Mouse (Mus musculus) MEL-GATA-1-ER (cell line): Measurements from ENCODE around the gene Tle6.

ENCODE experiments used
- DNase-seq: peaks from one replicate; pipeline ENCODE4 v3.0.0-alpha.2; 2012; ENCODE audit warnings: low read depth; ENCODE audit errors: extremely low read depth

The Tle6 gene

DNA sequence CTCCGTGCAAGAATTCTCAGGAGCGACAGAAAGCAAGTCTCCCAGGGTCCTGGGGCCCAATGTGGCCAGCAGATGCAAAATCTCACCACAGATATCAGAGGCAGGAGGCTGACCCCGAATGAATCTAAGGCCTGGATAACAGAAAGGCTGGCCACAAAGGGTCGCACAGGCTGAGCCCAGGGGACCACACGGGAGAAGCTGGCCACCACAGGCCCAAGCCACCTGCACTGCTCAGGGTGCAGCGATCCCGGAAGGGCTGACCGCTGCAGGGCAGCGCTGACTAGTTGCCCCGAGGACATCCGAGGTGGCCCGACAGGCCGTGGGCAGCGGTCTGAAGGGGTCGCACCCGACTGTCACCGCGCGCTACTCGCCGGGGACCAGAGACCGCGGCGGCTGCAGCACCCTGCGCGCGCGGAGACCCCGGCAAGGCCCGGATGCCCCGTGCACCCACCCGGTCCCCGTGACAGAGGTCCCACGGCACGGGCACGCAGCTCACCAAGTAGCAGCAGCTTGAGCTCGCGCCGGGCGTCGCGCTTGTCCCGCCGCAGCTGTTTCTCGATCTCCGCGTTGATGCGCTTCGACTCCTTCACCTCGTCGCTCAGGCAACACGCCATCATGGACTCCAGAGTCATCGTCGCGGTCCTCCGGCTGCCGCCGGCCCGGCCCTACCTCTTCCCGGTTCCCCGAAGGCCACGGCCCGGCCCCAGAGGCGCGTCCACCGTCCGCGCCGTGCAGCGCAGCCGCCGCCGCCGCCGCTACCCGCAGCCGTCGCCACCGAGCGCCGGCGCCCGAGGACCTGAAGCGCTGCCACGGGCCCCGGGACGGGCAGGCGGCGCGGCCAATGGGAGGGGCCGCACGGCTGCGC, 56.3 kb downstream of the Tle6 start:
- DNase-seq: no peak

DNA sequence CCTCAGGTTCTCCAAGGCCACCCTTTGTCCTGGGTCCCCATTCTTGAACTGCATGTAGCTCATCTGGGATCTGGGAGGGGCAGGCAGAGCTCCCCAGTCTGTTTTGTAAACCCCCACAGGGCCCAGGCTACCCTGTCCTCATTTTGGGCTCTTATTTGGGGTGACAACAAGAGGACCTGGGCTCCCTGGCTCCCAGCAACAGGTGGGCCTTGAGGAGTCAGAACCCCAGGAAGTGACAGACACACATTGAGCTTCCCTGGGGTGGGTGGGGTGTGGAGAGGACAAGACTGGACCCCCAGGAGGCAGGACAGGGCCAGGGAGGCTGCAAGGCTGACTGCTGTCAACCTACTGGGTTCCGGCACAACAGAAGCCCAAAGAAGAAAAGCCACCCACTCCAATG, 57.2 kb downstream of the Tle6 start:
- no peak for DNase-seq

DNA sequence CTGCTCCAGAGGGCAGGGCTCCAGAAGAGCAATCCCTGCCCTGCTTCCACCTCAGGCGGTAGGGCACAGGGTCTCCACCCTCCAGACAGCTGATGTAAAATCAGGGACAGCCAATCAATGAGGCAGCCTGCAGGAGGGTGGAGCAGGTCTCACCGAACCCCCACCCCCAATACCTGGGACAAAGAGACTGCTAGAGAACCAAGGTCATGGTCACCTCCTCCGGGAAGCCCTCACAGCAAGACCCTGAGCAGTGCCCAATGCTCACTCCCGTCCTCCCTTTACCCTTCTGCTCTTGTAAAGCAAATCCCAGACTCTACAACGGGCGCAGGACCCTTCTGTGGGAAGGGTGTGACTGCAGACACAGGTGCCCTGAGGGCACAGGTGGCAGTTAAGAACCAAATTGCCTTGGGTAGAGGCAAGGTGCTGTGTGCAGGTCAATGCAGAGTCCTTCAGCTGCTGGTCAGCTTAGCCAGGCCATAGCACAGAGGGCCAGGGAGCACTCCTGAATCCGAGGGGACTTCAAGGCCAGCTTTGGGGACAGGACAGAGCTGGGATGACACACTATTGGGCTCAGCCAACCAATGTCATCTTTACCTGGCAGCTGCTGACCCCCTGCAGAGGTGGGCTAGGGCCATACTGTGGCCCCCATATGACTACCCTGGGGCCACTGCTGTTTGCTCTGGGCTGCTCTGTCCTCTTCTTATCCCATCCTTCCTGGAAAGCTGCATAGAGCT, 58.0 kb downstream of the Tle6 start:
- DNase-seq: no peak

DNA sequence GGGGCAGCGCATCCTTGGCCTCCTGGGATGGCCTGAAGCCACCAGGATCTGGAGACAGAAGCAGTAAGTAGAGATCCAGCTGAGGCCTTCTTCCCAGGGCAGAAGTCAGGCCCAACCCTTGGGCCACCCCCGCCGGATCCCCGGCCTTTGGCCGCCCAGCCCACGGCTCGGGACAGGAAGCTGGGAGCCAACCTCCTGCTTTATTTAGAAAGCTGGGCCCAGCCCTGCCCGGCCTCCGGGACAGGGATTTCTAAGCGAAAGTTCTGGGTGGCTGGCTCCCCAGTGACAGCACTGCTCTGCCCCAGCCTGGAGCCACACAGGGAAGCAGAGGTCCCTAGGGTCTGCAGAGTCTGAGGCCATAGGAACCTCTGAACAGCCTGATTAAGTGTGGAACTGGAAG, 59.1 kb downstream of the Tle6 start:
- no peak for DNase-seq

DNA sequence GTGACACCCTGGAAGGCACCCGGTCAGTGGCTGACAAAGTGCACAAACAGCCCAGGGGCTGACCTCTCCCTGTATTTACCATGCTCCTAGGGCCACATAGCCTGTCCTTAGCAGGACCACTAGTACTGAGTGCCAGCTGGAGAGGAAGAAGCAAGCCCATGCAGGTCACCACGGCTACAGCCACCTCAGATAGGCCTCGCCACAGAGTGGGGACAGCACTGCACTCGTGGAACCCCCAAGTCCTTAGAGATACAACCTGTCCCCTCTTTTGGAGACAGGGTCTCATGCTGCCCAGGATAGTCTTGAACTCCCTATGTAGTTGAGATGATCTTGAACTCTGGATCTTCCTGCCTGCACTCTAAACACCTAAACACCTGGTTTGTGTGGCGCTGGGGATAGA, 59.5 kb downstream of the Tle6 start:
- no peak for DNase-seq
